Mouse (Mus musculus) heart, embryonic 15.5 days (tissue): Measurements from ENCODE around the gene Ces1c. TPM values are rescaled to one million over a fixed set of nuclear protein-coding genes. Genes with fewer than 3 reads are reported as not detected.

Experiments used
- ATAC-seq: fragments of 200-750 bp; cut with Nextera tagmentation; replicated peaks from 2 replicates; pipeline ENCODE4 v1.8.0; 2017; ENCODE audit warnings: low read depth, moderate TSS enrichment; ENCODE audit not compliant: insufficient number of reproducible peaks, insufficient read depth, low FRiP score
- H3K27ac ChIP-seq: fragments of 300-500 bp; sonication (generic); 2 replicates; pipeline ENCODE4 v1.5.1; 2015; ENCODE audit warnings: mild to moderate bottlenecking, inconsistent platforms
- H3K27me3 ChIP-seq: fragments of 300-500 bp; sonication (generic); 2 replicates; pipeline ENCODE4 v1.6.1; 2015; ENCODE audit warnings: inconsistent platforms
- H3K36me3 ChIP-seq: fragments of 300-500 bp; sonication (generic); 2 replicates; pipeline ENCODE4 v1.6.1; 2015; ENCODE audit warnings: mild to moderate bottlenecking, inconsistent platforms
- H3K4me1 ChIP-seq: fragments of 300-500 bp; sonication (generic); replicated peaks from 2 replicates; pipeline ENCODE4 v1.6.1; 2015; ENCODE audit warnings: inconsistent platforms
- H3K4me2 ChIP-seq: fragments of 300-500 bp; sonication (generic); 2 replicates; pipeline ENCODE4 v1.6.1; 2015; ENCODE audit warnings: inconsistent platforms, mild to moderate bottlenecking, moderate library complexity
- H3K4me3 ChIP-seq: fragments of 300-500 bp; sonication (generic); 2 replicates; pipeline ENCODE4 v1.5.1; 2015; ENCODE audit warnings: mild to moderate bottlenecking, inconsistent platforms
- H3K9ac ChIP-seq: fragments of 300-500 bp; sonication (generic); 2 replicates; pipeline ENCODE4 v1.6.1; 2015; ENCODE audit warnings: mild to moderate bottlenecking, inconsistent platforms
- H3K9me3 ChIP-seq: fragments of 300-500 bp; sonication (generic); replicated peaks from 2 replicates; pipeline ENCODE4 v1.6.1; 2016; ENCODE audit warnings: inconsistent platforms
- WGBS: fragments of 180-500 bp; shearing (Covaris S2); methylation state at CpG from one replicate; pipeline ENCODE4 v1.1.7; 2015; ENCODE audit warnings: mixed read lengths; 5-methylcytosine and 5-hydroxymethylcytosine counted together
- polyA plus RNA-seq: library from polyadenylated mRNA; unstranded; fragments of >200 nt; fragmentation: Nextera tagmentation; extraction: Ambion mirVana; gene quantifications from 2 replicates; pipeline ENCODE4 v1.2.1, GENCODE M21; 2015

Ces1c gene
- polyA plus RNA-seq, 1 experiment from 2014 or later = not detected

DNA sequence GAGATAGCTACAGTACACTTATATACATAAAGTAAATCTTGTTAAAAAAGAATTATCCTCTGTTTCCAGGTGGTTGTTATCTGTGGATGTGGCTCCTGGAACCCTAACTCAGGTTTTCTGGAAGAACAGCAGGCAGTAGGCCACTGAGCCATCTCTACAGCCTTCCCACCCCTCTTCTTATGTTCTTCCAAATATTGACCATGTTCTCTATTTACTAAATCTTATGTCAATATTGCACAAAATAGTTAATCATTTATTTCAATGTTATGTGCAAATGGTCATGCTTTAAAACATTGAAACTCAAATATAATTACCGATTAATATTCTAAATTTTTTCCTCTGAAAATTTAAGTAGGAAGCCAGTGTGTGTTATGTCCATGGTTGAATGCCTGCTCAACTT is 9.1 kb downstream of the Ces1c start:
- H3K4me3 ChIP-seq = no peak overlapping the region
- no peak for ATAC-seq
- no peaks in the 10 kb centered on the region for H3K36me3 ChIP-seq
- H3K4me1 ChIP-seq = no peaks in the 10 kb centered on the region
- no peaks in the 10 kb centered on the region for H3K27me3 ChIP-seq
- 81% methylated on average over 1 of the region's 1 CpGs for WGBS
- no peak overlapping the region for H3K4me2 ChIP-seq
- H3K27ac ChIP-seq = no peak overlapping the region
- no peaks in the 10 kb centered on the region for H3K9me3 ChIP-seq
- no peak overlapping the region for H3K9ac ChIP-seq

DNA sequence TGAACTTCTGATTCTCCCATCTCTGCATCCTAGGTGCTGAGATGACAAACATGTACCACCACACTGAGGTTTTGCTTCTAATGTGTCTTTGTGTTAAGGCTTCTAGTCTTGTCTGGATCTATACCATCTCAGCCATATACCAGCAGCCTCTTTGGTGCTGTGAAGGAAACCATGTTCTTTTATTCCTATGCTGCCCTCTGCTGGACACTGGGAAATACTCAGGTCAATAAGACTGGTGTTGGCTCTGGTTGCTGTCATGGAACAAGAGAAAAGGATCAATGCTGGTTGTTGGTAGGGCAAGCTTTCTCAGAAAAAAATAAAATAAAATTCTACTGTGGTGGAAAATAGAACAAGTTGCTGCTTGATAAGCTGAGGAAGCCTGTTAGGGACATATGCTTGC is 35.7 kb downstream of the Ces1c start:
- H3K27ac ChIP-seq = no peak overlapping the region

DNA sequence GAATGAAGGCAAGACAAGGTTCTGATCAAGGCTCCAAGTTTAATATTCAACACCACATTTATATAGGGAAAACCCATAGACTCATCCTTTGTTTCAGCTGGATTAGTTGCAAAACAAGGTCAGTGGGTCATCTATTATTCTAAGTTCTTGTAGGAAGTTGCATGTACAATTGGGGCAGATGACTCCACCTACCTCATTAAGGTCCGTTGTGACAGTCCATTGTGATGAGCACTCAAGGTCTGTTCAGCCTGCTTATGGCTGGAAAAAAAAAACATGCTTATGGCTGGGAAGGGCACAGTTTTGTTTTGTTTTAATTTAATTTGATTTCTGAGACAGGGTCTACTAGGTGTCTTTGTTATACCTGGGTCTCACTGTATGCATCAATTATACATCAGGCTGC is 39.8 kb downstream of the Ces1c start:
- no peak overlapping the region for H3K4me3 ChIP-seq
- no peak for ATAC-seq
- 58% methylated on average over 1 of the region's 1 CpGs for WGBS
- H3K9ac ChIP-seq = no peak overlapping the region
- no peaks in the 10 kb centered on the region for H3K9me3 ChIP-seq
- no peaks in the 10 kb centered on the region for H3K27me3 ChIP-seq
- no peak overlapping the region for H3K27ac ChIP-seq
- no peak overlapping the region for H3K4me2 ChIP-seq
- H3K4me1 ChIP-seq = no peaks in the 10 kb centered on the region
- H3K36me3 ChIP-seq = no peaks in the 10 kb centered on the region

More for the DNA sequence above, 35.7 kb downstream of the Ces1c start:
- Histone ChIP-seq H3K4me3 (no peak overlapping the region), H3K36me3 (no peaks in the 10 kb centered on the region), H3K27me3 (no peaks in the 10 kb centered on the region), H3K4me2 (no peak overlapping the region), H3K9ac (no peak overlapping the region), H3K9me3 (no peaks in the 10 kb centered on the region), H3K4me1 (no peaks in the 10 kb centered on the region)
- no peak for ATAC-seq

DNA sequence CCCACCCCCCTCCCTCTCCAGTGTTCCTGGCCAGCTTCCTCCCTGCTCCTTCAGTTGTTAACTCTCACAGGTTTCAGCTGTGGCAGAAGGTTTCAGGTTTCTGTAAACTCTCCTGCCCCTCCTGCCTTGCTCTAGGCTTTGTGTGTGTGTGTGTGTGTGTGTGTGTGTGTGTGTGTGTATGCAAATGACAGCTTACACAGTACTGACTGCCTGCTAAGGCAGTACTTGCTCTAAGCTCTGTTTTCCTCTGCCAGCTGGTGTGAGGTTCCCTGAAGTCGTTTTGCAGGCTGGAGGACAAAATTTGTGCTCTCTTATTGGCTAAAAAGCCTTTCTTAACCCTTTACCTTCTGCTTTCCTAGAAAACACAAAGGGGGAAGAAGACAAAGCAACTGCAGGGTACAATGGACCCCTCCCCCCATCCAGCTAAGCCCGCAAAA is 42.4 kb downstream of the Ces1c start:
- Histone ChIP-seq H3K4me2 (no peak overlapping the region), H3K36me3 (no peaks in the 10 kb centered on the region), H3K4me3 (no peak overlapping the region), H3K27me3 (no peaks in the 10 kb centered on the region), H3K9me3 (no peaks in the 10 kb centered on the region), H3K4me1 (no peaks in the 10 kb centered on the region), H3K9ac (no peak overlapping the region), H3K27ac (no peak overlapping the region)
- no peak for ATAC-seq
- 3% methylated on average over 2 of the region's 2 CpGs for WGBS

DNA sequence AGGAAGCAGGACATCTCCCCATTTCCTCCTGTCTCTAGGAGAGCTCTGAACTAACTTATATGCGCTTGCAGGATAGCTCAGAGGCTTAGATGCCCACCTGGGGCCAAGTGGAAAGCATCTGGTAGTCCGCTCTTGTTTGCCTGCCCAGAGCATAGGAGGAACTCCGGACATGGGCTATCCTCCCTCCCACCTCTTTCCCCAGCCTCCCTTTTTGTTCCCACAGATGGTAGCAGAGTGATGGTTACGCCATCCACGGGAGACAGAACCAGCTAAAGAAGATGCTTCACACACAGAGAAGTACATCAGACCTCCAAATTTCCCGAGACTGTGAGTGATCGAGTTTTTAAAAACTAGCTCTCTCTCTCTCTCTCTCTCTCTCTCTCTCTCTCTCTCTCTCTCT is 42.9 kb downstream of the Ces1c start:
- no peaks in the 10 kb centered on the region for H3K27me3 ChIP-seq
- no peak overlapping the region for H3K27ac ChIP-seq
- 26% methylated on average over 7 of the region's 7 CpGs for WGBS
- H3K4me3 ChIP-seq = no peak overlapping the region
- no peaks in the 10 kb centered on the region for H3K36me3 ChIP-seq
- H3K9me3 ChIP-seq = no peaks in the 10 kb centered on the region
- H3K4me2 ChIP-seq = no peak overlapping the region
- ATAC-seq = no peak
- no peaks in the 10 kb centered on the region for H3K4me1 ChIP-seq
- H3K9ac ChIP-seq = no peak overlapping the region

DNA sequence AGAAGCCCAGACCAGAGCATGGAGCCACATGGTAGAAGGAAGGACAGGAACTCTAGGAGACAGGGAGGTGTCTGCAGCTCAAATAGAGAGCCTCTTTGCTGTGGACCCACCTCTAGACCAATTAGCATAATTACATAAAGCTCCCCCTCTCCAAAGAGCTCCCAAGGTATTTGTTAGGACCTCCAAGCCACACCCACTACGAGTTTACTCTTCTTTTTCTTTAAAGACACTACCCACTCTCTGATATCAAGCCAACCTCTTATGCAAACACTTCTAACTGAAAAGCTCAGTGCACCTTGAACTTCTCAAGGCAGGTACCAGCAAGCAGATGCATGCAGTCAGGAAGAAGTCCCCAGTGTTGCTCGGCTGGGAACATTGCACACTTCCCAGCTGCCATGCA is 51.2 kb downstream of the Ces1c start, which contains the start of gene Ces1b:
TSS of gene Ces1b (minus strand) at position 131 of the 400 bp plus-strand sequence.
- Histone ChIP-seq H3K4me3 (no peak within 1 kb of the TSS), H3K36me3 (no peaks in the 10 kb centered on the region), H3K4me1 (no peaks in the 10 kb centered on the region), H3K9ac (no peak within 1 kb of the TSS), H3K9me3 (no peaks in the 10 kb centered on the region), H3K4me2 (no peak within 1 kb of the TSS), H3K27me3 (no peaks in the 10 kb centered on the region), H3K27ac (no peak within 1 kb of the TSS)
- ATAC-seq = no peak
- 66% methylated on average over 2 of the region's 2 CpGs for WGBS

DNA sequence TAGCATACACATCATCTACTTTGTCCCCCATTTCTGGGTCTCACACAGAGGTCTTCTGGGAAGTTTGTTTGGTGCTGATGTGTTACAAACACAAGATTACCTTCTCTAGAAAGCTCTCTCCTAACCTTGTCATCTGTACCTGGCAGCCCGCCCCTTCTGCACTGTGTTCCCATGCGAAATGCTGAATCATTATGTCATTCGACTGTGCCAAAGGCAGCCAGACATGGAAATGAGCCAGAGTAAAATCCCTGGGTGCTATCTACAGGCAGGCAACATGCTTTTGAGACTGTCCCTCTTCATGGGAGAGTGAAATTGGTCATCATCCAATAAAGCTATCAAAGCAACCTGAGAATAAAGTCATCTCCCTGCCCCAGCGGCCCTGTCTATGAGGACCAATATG is 55.8 kb downstream of the Ces1c start:
- H3K36me3 ChIP-seq = no peaks in the 10 kb centered on the region
- H3K4me1 ChIP-seq = no peaks in the 10 kb centered on the region
- H3K9me3 ChIP-seq = no peaks in the 10 kb centered on the region
- no peak overlapping the region for H3K4me3 ChIP-seq
- 76% methylated on average over 4 of the region's 4 CpGs for WGBS
- no peak overlapping the region for H3K4me2 ChIP-seq
- no peak overlapping the region for H3K27ac ChIP-seq
- H3K9ac ChIP-seq = no peak overlapping the region
- no peak for ATAC-seq
- no peaks in the 10 kb centered on the region for H3K27me3 ChIP-seq

DNA sequence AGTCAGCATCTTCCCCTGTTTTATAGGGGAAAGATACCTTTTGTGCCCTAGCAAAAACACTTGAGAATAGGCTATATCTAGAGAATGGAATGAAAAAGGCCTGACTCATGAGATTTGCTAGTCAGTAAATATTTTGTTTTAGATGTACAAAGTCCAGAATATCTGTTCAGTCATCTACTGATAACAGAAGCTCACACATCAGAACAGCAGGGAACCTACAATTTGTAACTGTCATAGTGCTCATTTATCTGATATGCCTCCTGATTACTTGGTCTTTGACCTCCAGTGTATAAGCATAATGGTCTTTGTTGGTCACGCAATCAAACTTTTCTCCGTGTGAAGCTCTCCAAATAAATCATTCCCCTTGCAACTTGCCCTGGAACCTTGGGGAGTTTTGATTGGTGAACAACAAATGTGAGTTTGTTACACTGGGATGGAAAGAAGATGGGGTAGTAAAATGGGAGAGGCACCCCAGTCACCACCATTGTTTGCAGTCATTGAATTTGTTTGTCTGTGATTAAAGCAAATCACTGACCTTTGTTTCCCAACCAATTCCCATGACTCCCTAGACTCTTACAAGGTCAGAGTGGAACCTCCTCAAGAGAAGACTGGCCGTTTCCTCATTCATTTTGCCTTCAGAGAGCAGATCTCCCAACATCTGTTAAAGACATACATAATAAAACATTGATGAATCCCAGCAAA is 67.5 kb downstream of the Ces1c start:
- H3K36me3 ChIP-seq = no peaks in the 10 kb centered on the region

DNA sequence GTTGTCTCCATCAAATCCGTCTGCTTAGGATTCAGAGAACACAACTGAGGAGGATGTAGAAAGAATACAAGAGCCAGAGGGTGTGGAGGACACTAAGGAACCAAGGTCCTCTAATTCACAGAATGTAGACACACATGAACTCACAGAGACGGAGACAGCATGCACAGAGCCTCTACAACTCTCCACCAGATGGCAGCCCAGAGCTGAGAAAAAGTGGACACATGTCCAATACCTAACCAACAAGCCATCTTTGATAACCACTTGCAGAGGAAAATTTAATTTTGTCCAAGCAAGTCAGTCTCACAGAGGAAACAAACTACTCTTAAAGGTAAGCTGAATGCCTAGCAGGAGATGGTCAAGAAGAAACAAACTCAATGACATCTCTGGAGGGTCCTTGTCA is 71.9 kb downstream of the Ces1c start:
- H3K4me3 ChIP-seq = no peak overlapping the region
- no peaks in the 10 kb centered on the region for H3K27me3 ChIP-seq
- H3K9ac ChIP-seq = no peak overlapping the region
- no peaks in the 10 kb centered on the region for H3K9me3 ChIP-seq
- H3K36me3 ChIP-seq = no peaks in the 10 kb centered on the region
- 10% methylated on average over 2 of the region's 2 CpGs for WGBS
- H3K4me2 ChIP-seq = no peak overlapping the region
- H3K27ac ChIP-seq = no peak overlapping the region
- no peak for ATAC-seq
- H3K4me1 ChIP-seq = 0 out of 2 replicates have a peak, but pooled peaks cover 2% of the 10 kb centered on the region

More for the DNA sequence above, 67.5 kb downstream of the Ces1c start:
- Histone ChIP-seq H3K4me3 (no peak overlapping the region), H3K9ac (no peak overlapping the region), H3K27ac (no peak overlapping the region), H3K4me2 (no peak overlapping the region), H3K27me3 (no peaks in the 10 kb centered on the region), H3K9me3 (no peaks in the 10 kb centered on the region), H3K4me1 (no peaks in the 10 kb centered on the region)
- 76% methylated on average over 3 of the region's 3 CpGs for WGBS
- no peak for ATAC-seq

DNA sequence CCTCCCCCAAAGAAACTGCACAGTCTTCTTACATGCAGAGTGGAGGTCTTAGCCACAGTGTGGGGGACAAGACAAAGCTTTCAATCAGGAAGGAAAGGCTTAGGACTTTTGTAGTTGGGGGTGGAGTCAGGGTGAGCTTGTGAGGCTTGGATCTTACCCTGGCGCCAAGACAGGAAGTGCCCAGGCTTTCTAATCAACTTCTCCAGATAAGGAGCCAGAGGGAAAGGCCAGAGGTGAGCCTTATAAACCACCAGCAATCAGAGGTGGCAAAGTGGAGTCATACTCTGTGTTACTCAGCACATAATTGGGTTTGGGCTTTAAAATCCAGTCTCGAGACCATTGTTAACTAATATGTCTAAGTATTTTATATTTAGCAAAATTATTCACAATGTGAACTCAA is 75.8 kb downstream of the Ces1c start:
- 0 out of 2 replicates have a peak, but pooled peaks cover 2% of the 10 kb centered on the region for H3K4me1 ChIP-seq
- no peak overlapping the region for H3K27ac ChIP-seq
- no peaks in the 10 kb centered on the region for H3K36me3 ChIP-seq
- no peak for ATAC-seq
- WGBS = 29% methylated on average over 2 of the region's 2 CpGs
- no peak overlapping the region for H3K4me3 ChIP-seq
- H3K9me3 ChIP-seq = no peaks in the 10 kb centered on the region
- no peak overlapping the region for H3K9ac ChIP-seq
- H3K27me3 ChIP-seq = no peaks in the 10 kb centered on the region
- H3K4me2 ChIP-seq = no peak overlapping the region
